Comparison of ENCODE assay signal across 8 mouse cellular contexts in the genomic region with DNA sequence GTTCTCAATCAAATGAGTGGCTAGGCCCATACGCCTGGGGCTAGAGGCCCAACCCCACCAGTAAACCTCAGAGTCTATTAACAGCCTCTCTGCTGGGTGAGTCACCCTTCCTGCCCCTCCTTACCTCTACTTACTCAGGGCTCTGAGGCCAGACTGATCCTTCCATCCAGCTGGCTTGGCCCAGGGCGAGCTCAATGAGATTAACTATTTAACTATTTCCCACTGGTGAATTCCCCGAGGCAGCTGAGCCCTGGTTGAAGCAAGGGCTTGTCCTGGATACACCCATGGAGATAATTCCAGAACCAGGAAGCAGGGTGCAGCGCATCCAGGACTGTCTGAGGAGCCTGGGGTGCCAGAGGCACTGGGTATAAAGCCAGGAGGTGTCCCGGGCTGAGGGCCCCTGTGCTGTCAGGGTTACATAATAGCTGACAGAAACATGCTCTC.
A peak's percentile ranks its signal among the peaks of the same experiment; 100 is the strongest.
DNase-seq lines count a peak whose midpoint lies in the region; ATAC-seq and TF ChIP-seq lines count a peak whose summit lies in the region.

No protein-coding gene starts in this region.

- DNase-seq in ES-CJ7 (ENCODE audit: low read depth, low spot score), result peak; percentile 22
- peak; percentile 54 to 57 for DNase-seq in gastrocnemius, postnatal 36 days
- DNase-seq in kidney, postnatal 0 days (ENCODE audit: low spot score), result peak; percentile 55
- peak; percentile 23 for DNase-seq in midbrain, embryonic 10.5 days (ENCODE audit: low spot score)
- no peak for DNase-seq in cerebellum, postnatal 4 days (ENCODE audit: low spot score in 2 of 2)
- DNase-seq in spleen, postnatal 4 days (ENCODE audit: low spot score in 2 of 2), result no peak
- DNase-seq in testis, postnatal 14 days (ENCODE audit: low spot score), result no peak

- H3K9ac ChIP-seq in kidney, postnatal 0 days (ENCODE audit: low read depth, low read length), result no peak overlapping the region

- TF ChIP-seq CTCF in kidney, postnatal 0 days (IDR thresholded peaks at IDR 0.05; ENCODE audit: low read depth), result no peak

- H3K4me2 ChIP-seq in kidney, postnatal 0 days (ENCODE audit: low read length), result no peak overlapping the region

- intact Hi-C loops in gastrocnemius, postnatal 36 days (cut with DNase I), result no loop called here

- ATAC-seq in activated CD4-positive, CD25-positive, alpha-beta regulatory T cell, adult 4 months, result peak; percentile 43
- peak; percentile 79 for ATAC-seq in kidney, postnatal 0 days (replicated peaks; ENCODE audit: low FRiP score, low read depth)

- 34% methylated on average over 5 of the region's 5 CpGs for WGBS in kidney, postnatal 0 days
- 37% methylated on average over 5 of the region's 5 CpGs for WGBS in midbrain, embryonic 10.5 days

- H3K4me1 ChIP-seq in kidney, postnatal 0 days (replicated peaks; ENCODE audit: insufficient read depth, low read length), result peaks cover 20% of the 10 kb centered on the region
- H3K4me1 ChIP-seq in midbrain, embryonic 10.5 days, result peaks cover 34% of the 10 kb centered on the region

- H3K27me3 ChIP-seq in kidney, postnatal 0 days (ENCODE audit: insufficient read depth, low read length), result no peaks in the 10 kb centered on the region
- H3K27me3 ChIP-seq in midbrain, embryonic 10.5 days (ENCODE audit: low read depth, poor library complexity, severe bottlenecking), result no peaks in the 10 kb centered on the region

- H3K9me3 ChIP-seq in kidney, postnatal 0 days (replicated peaks; ENCODE audit: low read length), result no peaks in the 10 kb centered on the region
- no peaks in the 10 kb centered on the region for H3K9me3 ChIP-seq in midbrain, embryonic 10.5 days (replicated peaks)

- H3K27ac ChIP-seq in kidney, postnatal 0 days, result peak overlapping the region; percentile 85; the same call in 1 of the 2 replicates
- peak overlapping the region; percentile 53 for H3K27ac ChIP-seq in midbrain, embryonic 10.5 days (replicated peaks)

- H3K4me3 ChIP-seq in kidney, postnatal 0 days (replicated peaks; ENCODE audit: low read depth, low read length), result no peak overlapping the region
- H3K4me3 ChIP-seq in midbrain, embryonic 10.5 days, result no peak overlapping the region

- H3K36me3 ChIP-seq in kidney, postnatal 0 days (ENCODE audit: insufficient read depth, low read length), result no peaks in the 10 kb centered on the region
- H3K36me3 ChIP-seq in midbrain, embryonic 10.5 days, result peaks cover 20% of the 10 kb centered on the region

Comparison
In these comparisons a context has a peak if more than half of its experiments do, and no peak if none do; other contexts are left out.
1. DNase-seq: peak in ES-CJ7 (single experiment), gastrocnemius, postnatal 36 days (2 of 2), kidney, postnatal 0 days (single experiment) and midbrain, embryonic 10.5 days (single experiment); none in cerebellum, postnatal 4 days (0 of 2), spleen, postnatal 4 days (0 of 2) and testis, postnatal 14 days (single experiment).